Mouse (Mus musculus): Measurements from ENCODE around the gene Tenm1.

The Tenm1 gene

GRCm38 (mm10) chrX:42781566-42781965, 647.4 kb downstream of the Tenm1 start:
- DNase-seq (ENCODE audit: low spot score in 2 of 2): no peak

- DNase-seq (ENCODE audit: low spot score in 2 of 2): no peak
These were observed 710.7 kb downstream of the Tenm1 start for GRCm38 (mm10) chrX:42718078-42718785.

- DNase-seq (ENCODE audit: low spot score in 2 of 2): no peak
These were observed 728.6 kb downstream of the Tenm1 start for GRCm38 (mm10) chrX:42700291-42700690.

- DNase-seq (ENCODE audit: low spot score in 2 of 2): no peak
These were observed 781.8 kb downstream of the Tenm1 start for GRCm38 (mm10) chrX:42647131-42647530.

- DNase-seq (ENCODE audit: low spot score in 2 of 2): no peak
These were observed 848.4 kb downstream of the Tenm1 start for GRCm38 (mm10) chrX:42580521-42580920.

GRCm38 (mm10) chrX:42558683-42559082, 870.2 kb downstream of the Tenm1 start:
- DNase-seq (ENCODE audit: low spot score in 2 of 2): no peak

- no peak for DNase-seq (ENCODE audit: low spot score in 2 of 2)
These were observed 871.6 kb downstream of the Tenm1 start for GRCm38 (mm10) chrX:42557284-42557683.

GRCm38 (mm10) chrX:42548513-42548912, 880.4 kb downstream of the Tenm1 start:
- no peak for DNase-seq (ENCODE audit: low spot score in 2 of 2)

- DNase-seq (ENCODE audit: low spot score in 2 of 2): no peak
These were observed 883.9 kb downstream of the Tenm1 start for GRCm38 (mm10) chrX:42545076-42545475.

- DNase-seq (ENCODE audit: low spot score in 2 of 2): peak; percentile 39 to 79
These were observed 888.2 kb downstream of the Tenm1 start for GRCm38 (mm10) chrX:42540756-42541053.

GRCm38 (mm10) chrX:42540030-42540755, 888.7 kb downstream of the Tenm1 start:
- DNase-seq (ENCODE audit: low spot score in 2 of 2): no peak

GRCm38 (mm10) chrX:42530703-42531102, 898.2 kb downstream of the Tenm1 start:
- DNase-seq (ENCODE audit: low spot score in 2 of 2): no peak

GRCm38 (mm10) chrX:42522868-42523267, 906.1 kb downstream of the Tenm1 start:
- no peak for DNase-seq (ENCODE audit: low spot score in 2 of 2)

- DNase-seq (ENCODE audit: low spot score in 2 of 2): no peak
These were observed 916.4 kb downstream of the Tenm1 start for GRCm38 (mm10) chrX:42512567-42512966.

- DNase-seq (ENCODE audit: low spot score in 2 of 2): no peak
These were observed 917.8 kb downstream of the Tenm1 start for GRCm38 (mm10) chrX:42511105-42511504.

- no peak for DNase-seq (ENCODE audit: low spot score in 2 of 2)
These were observed 926.5 kb downstream of the Tenm1 start, which contains the start of gene Sh2d1a for GRCm38 (mm10) chrX:42502291-42503043. TSS of gene Sh2d1a (plus strand) at chrX:42502453.

- DNase-seq (ENCODE audit: low spot score in 2 of 2): no peak
These were observed 928.4 kb downstream of the Tenm1 start for GRCm38 (mm10) chrX:42500538-42500937.

GRCm38 (mm10) chrX:42490336-42490735, 938.6 kb downstream of the Tenm1 start:
- no peak for DNase-seq (ENCODE audit: low spot score in 2 of 2)

GRCm38 (mm10) chrX:42489446-42489845, 939.5 kb downstream of the Tenm1 start, which contains the start of gene Tex13c2:
TSS of gene Tex13c2 (plus strand) at chrX:42489691.
- no peak for DNase-seq (ENCODE audit: low spot score in 2 of 2)

Measured in spleen, postnatal 4 days (tissue).